Mouse (Mus musculus) liver, adult (tissue): ENCODE measurements at regions not wholly inside any gene's neighbourhood (a gene's known extent, or its start where the extent isn't known, plus 50 kb on each side); places are given as distances from the start of the nearest gene placed in this dataset.

ENCODE experiments used
- GATA4 ChIP-seq: IDR thresholded peaks from 2 replicates; pipeline ENCODE4 v1.6.1; 2014; ENCODE audit warnings: mild to moderate bottlenecking, low read length; ENCODE audit not compliant: insufficient replicate concordance

DNA sequence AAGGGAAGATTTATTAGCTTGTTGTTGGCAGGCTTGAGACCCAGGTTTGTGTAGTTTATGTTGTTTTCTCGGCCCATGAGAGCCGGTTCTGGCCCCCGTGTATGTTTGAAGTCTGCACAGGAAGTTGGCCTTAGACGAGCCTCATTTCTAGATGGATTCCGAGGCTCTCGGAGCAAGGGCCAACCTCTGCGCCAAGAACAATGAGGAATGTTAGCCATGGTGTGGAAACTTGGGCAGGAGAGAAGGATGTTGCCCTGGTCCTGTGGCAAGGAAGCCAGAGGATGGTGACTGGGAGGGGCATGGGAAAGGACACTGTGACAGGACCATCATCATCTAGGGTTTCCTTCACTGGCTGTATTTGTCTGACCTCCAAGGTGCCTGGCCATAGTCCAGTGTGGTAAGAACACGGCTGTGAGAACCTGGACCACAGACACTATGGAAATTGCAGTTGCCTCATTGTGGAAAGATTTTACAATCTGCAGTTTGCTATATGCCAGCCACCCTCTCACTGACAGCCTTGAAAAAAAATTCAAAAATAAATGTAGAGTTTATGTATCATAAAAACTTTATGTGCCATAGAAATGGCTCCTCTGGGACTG is 198.9 kb upstream of the Pik3r1 start:
- no peak for TF ChIP-seq GATA4

DNA sequence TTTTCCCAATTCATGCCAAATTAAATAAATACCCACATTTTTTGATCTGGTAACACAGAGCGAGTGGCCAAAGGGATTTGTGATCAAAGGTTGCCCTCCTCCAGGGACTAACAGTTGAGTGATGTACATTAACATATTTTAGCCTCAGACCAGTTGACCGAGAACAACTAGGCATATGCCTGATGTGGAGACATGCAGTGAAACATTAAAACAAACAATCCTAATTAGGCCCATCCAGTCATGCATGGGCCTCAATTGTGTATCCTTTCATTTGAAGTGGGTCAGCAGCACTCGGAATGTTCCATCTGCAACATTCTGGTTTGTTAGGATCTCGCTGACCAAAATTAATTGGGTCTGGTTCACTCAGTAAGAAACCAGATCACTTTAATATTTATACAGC is 199.4 kb upstream of the Pik3r1 start:
- no peak for TF ChIP-seq GATA4

- TF ChIP-seq GATA4: no peak
These were observed 208.7 kb upstream of the Pik3r1 start for GRCm38 (mm10) chr13:101976766-101977165.

GRCm38 (mm10) chr13:101980171-101980835 is 212.3 kb upstream of the Pik3r1 start:
- no peak for TF ChIP-seq GATA4

- TF ChIP-seq GATA4: no peak
These were observed 220.8 kb upstream of the Pik3r1 start for GRCm38 (mm10) chr13:101988637-101989413.

DNA sequence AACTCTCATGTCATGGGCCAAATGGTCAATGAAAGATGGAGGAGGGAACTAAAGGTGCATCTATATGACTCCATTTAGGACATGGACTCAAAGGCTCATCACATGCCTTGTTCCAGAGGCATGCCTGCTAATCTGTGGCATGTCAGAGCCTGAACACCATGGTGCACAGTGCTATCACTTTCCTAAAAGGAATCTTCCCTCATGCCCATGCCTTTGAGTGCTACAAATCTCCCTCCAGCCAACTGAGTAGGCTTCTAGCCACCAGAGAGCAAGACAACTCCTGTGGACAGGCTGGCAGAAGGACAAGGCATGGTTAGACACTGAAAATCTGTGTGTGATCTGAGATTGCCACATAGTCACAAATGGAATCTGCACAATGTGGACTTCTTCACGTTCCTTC is 223.7 kb upstream of the Pik3r1 start:
- no peak for TF ChIP-seq GATA4

GRCm38 (mm10) chr13:101994779-101995178 is 226.8 kb upstream of the Pik3r1 start:
- TF ChIP-seq GATA4: no peak

DNA sequence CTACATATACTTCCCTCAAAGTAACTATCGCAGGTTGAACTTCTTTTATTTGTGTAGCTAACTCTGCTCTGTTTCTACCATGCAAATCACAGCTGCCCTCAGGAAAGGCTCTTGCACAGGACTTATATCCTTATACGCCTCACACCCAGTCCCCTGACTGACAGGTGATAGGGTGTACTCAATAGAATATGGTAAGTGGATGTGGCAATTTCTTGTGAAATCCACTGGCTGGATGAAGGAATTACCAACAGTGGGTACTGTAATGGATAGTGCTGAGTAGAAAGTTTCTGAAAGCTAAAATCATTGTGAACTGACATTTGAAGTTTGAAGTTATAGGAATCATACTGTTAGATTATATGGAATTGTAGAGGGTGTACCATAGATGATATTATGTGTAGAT is 227.5 kb upstream of the Pik3r1 start:
- no peak for TF ChIP-seq GATA4

GRCm38 (mm10) chr13:101996144-101996543 is 228.1 kb upstream of the Pik3r1 start:
- no peak for TF ChIP-seq GATA4

- TF ChIP-seq GATA4: peak; percentile 79
These were observed 229.4 kb upstream of the Pik3r1 start for GRCm38 (mm10) chr13:101997415-101997814.

GRCm38 (mm10) chr13:102006565-102006964 is 238.5 kb upstream of the Pik3r1 start:
- no peak for TF ChIP-seq GATA4

DNA sequence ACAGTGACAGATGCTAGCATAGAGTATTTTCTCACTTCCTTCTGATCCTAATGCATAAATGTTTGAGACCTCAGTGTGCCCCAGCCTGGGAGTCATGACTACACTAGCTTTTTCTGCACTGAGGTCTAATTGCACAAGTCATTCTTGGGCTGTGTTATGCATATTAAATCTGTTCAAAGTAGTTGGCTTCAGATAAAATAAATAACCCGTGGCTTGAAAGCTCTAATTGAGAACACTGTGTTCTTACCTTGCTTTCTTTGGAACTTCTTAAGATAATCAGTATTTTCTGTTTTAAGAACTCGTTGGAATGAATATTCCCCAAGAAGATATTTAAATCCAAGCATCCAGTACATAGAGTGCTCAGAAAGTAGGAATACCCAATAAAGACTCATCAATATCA is 243.9 kb upstream of the Pik3r1 start:
- TF ChIP-seq GATA4: no peak

- no peak for TF ChIP-seq GATA4
These were observed 246.5 kb upstream of the Pik3r1 start for GRCm38 (mm10) chr13:102014514-102014913.

GRCm38 (mm10) chr13:102014958-102015357 is 246.9 kb upstream of the Pik3r1 start:
- no peak for TF ChIP-seq GATA4

- no peak for TF ChIP-seq GATA4
These were observed 248.5 kb upstream of the Pik3r1 start for GRCm38 (mm10) chr13:102016518-102016917.

GRCm38 (mm10) chr13:102022273-102022672 is 254.3 kb upstream of the Pik3r1 start:
- no peak for TF ChIP-seq GATA4
